Mouse (Mus musculus) myocyte (in vitro differentiated cells): ENCODE results near the gene Ank2. TPM values are rescaled to one million over a fixed set of nuclear protein-coding genes. Genes with fewer than 3 reads are reported as not detected.

Experiments used
- H3K27me3 ChIP-seq: one replicate; pipeline ENCODE4 v1.6.1; 2011; ENCODE audit not compliant: control insufficient read depth, insufficient read depth, insufficient read length
- H3K36me3 ChIP-seq: one replicate; pipeline ENCODE4 v1.6.1; 2011; ENCODE audit not compliant: control insufficient read depth, insufficient read depth
- H3K4me2 ChIP-seq: one replicate; pipeline ENCODE4 v1.6.1; 2011; ENCODE audit warnings: low read depth, control low read depth
- H3K4me3 ChIP-seq: one replicate; pipeline ENCODE4 v1.5.1; 2011; ENCODE audit warnings: mild to moderate bottlenecking, control low read depth, moderate library complexity
- H3K79me2 ChIP-seq: one replicate; pipeline ENCODE4 v1.6.1; 2011; ENCODE audit not compliant: control insufficient read depth, insufficient read depth
- H3ac ChIP-seq: one replicate; pipeline ENCODE4 v1.6.1; 2011; ENCODE audit not compliant: control insufficient read depth, insufficient read length
- CEBPB ChIP-seq: IDR thresholded peaks from 2 replicates; pipeline ENCODE4 v1.6.1; 2011; ENCODE audit warnings: mild to moderate bottlenecking, moderate library complexity; ENCODE audit not compliant: poor library complexity, insufficient read depth, severe bottlenecking
- E2F4 ChIP-seq: IDR thresholded peaks from one replicate; pipeline ENCODE4 v1.6.1; 2011; ENCODE audit warnings: mild to moderate bottlenecking, control low read depth, moderate library complexity; ENCODE audit not compliant: insufficient read depth
- MAX ChIP-seq: IDR thresholded peaks from one replicate; pipeline ENCODE4 v1.6.1; 2011; ENCODE audit warnings: low read depth, mild to moderate bottlenecking, control low read depth
- MYOD1 ChIP-seq, 3 experiments: IDR thresholded peaks; one replicate each; pipeline ENCODE4 v1.6.1; 2011; ENCODE audit warnings: control low read depth in 2 of 3, low read depth in 2 of 3, mild to moderate bottlenecking in 2 of 3, moderate library complexity in 1 of 3; ENCODE audit not compliant: insufficient read length in 2 of 3, control insufficient read depth in 1 of 3
- MYOG ChIP-seq, 3 experiments: IDR thresholded peaks; one replicate each; pipeline ENCODE4 v1.6.1; 2011; ENCODE audit warnings: control low read depth in 2 of 3, low read depth in 2 of 3, mild to moderate bottlenecking in 2 of 3; ENCODE audit not compliant: insufficient read length in 2 of 3, control insufficient read depth in 1 of 3, insufficient read depth in 1 of 3
- POLR2A ChIP-seq: IDR thresholded peaks from one replicate; pipeline ENCODE4 v1.6.1; 2011; ENCODE audit warnings: low read depth, mild to moderate bottlenecking, control low read depth, moderate library complexity; ENCODE audit not compliant: insufficient read length
- POLR2AphosphoS2 ChIP-seq: IDR thresholded peaks from one replicate; pipeline ENCODE4 v1.6.1; 2011; ENCODE audit warnings: low read depth, control low read depth; ENCODE audit not compliant: insufficient read length
- REST ChIP-seq: IDR thresholded peaks from one replicate; pipeline ENCODE4 v1.6.1; 2011; ENCODE audit warnings: mild to moderate bottlenecking, control low read depth, moderate library complexity; ENCODE audit not compliant: insufficient read depth, insufficient read length
- SRF ChIP-seq: IDR thresholded peaks from one replicate; pipeline ENCODE4 v1.6.1; 2011; ENCODE audit warnings: low read depth; ENCODE audit not compliant: control insufficient read depth, insufficient read length
- TCF12 ChIP-seq: IDR thresholded peaks from one replicate; pipeline ENCODE4 v1.6.1; 2011; ENCODE audit warnings: mild to moderate bottlenecking, control low read depth; ENCODE audit not compliant: poor library complexity, insufficient read depth, severe bottlenecking
- TCF3 ChIP-seq: IDR thresholded peaks from one replicate; pipeline ENCODE4 v1.6.1; 2011; ENCODE audit warnings: low read depth, control low read depth; ENCODE audit not compliant: insufficient read length
- USF1 ChIP-seq: IDR thresholded peaks from one replicate; pipeline ENCODE4 v1.6.1; 2011; ENCODE audit warnings: low read depth, mild to moderate bottlenecking, control low read depth, moderate library complexity
- polyA plus RNA-seq: library from polyadenylated mRNA; unstranded; fragments of >200 nt; fragmentation: generic; extraction: Trizol; gene quantifications from one replicate; pipeline ENCODE4 v1.2.1, GENCODE M21; 2012; ENCODE audit warnings: missing spikeins

Ank2 gene
- polyA plus RNA-seq, 1 experiment = 20.2 TPM

GRCm38 (mm10) chr3:127361846-127362245 lies 137.3 kb downstream of the Ank2 start:
- no peaks in the 10 kb centered on the region for H3K27me3 ChIP-seq
- no peak overlapping the region for H3K4me2 ChIP-seq
- no peaks in the 10 kb centered on the region for H3K79me2 ChIP-seq
- H3K36me3 ChIP-seq = no peaks in the 10 kb centered on the region
- no peak overlapping the region for H3ac ChIP-seq
- no peak overlapping the region for H3K4me3 ChIP-seq
- no peak for TF ChIP-seq REST
- TF ChIP-seq CEBPB = no peak
- TF ChIP-seq TCF3 = no peak
- TF ChIP-seq MAX = no peak
- no peak for TF ChIP-seq MYOD1 (IDR thresholded peaks at IDR 0.05; ENCODE audit: control insufficient read depth in 1 of 3, insufficient read length in 2 of 3, low read depth in 2 of 3)
- no peak for TF ChIP-seq TCF12
- no peak for TF ChIP-seq SRF
- no peak for TF ChIP-seq MYOG (IDR thresholded peaks at IDR 0.05; ENCODE audit: control insufficient read depth in 1 of 3, insufficient read depth in 1 of 3, insufficient read length in 2 of 3, low read depth in 2 of 3)
- no peak for TF ChIP-seq USF1
- no peak for TF ChIP-seq POLR2AphosphoS2
- no peak for TF ChIP-seq POLR2A
- TF ChIP-seq E2F4 = no peak

- Histone ChIP-seq H3K27me3 (no peaks in the 10 kb centered on the region), H3K4me3 (no peak overlapping the region), H3ac (no peak overlapping the region), H3K4me2 (no peak overlapping the region), H3K36me3 (no peaks in the 10 kb centered on the region), H3K79me2 (no peaks in the 10 kb centered on the region)
- TF ChIP-seq REST (no peak), TCF12 (no peak)
These were observed 137.8 kb downstream of the Ank2 start for GRCm38 (mm10) chr3:127361384-127361783.

- H3K36me3 ChIP-seq = no peaks in the 10 kb centered on the region
- H3ac ChIP-seq = no peak overlapping the region
- no peaks in the 10 kb centered on the region for H3K79me2 ChIP-seq
- H3K27me3 ChIP-seq = no peaks in the 10 kb centered on the region
- TF ChIP-seq MYOG (IDR thresholded peaks at IDR 0.05; ENCODE audit: control insufficient read depth in 1 of 3, insufficient read depth in 1 of 3, insufficient read length in 2 of 3, low read depth in 2 of 3) (no peak), TCF12 (no peak), POLR2AphosphoS2 (no peak), POLR2A (no peak), MYOD1 (IDR thresholded peaks at IDR 0.05; ENCODE audit: control insufficient read depth in 1 of 3, insufficient read length in 2 of 3, low read depth in 2 of 3) (no peak), MAX (no peak), REST (no peak)
- no peak overlapping the region for H3K4me2 ChIP-seq
- H3K4me3 ChIP-seq = no peak overlapping the region
These were observed 143.9 kb downstream of the Ank2 start for GRCm38 (mm10) chr3:127355252-127355651.

- no peak for TF ChIP-seq TCF3
- no peak for TF ChIP-seq MAX
- no peak for TF ChIP-seq USF1
- TF ChIP-seq E2F4 = no peak
- no peak for TF ChIP-seq REST
- no peak for TF ChIP-seq CEBPB
- TF ChIP-seq SRF = no peak
- no peak for TF ChIP-seq TCF12
- TF ChIP-seq POLR2AphosphoS2 = no peak
- TF ChIP-seq MYOG (IDR thresholded peaks at IDR 0.05; ENCODE audit: control insufficient read depth in 1 of 3, insufficient read depth in 1 of 3, insufficient read length in 2 of 3, low read depth in 2 of 3) = no peak
- no peak for TF ChIP-seq MYOD1 (IDR thresholded peaks at IDR 0.05; ENCODE audit: control insufficient read depth in 1 of 3, insufficient read length in 2 of 3, low read depth in 2 of 3)
- no peak for TF ChIP-seq POLR2A
- Histone ChIP-seq H3K36me3 (no peaks in the 10 kb centered on the region), H3K79me2 (no peaks in the 10 kb centered on the region), H3K27me3 (no peaks in the 10 kb centered on the region), H3K4me3 (no peak overlapping the region), H3ac (no peak overlapping the region), H3K4me2 (no peak overlapping the region)
These were observed 148.4 kb downstream of the Ank2 start for GRCm38 (mm10) chr3:127350602-127351362.

GRCm38 (mm10) chr3:127348926-127349325 lies 150.2 kb downstream of the Ank2 start:
- Histone ChIP-seq H3ac (no peak overlapping the region), H3K36me3 (no peaks in the 10 kb centered on the region)
- TF ChIP-seq POLR2A = no peak
- no peak for TF ChIP-seq MAX
- no peak for TF ChIP-seq MYOG (IDR thresholded peaks at IDR 0.05; ENCODE audit: control insufficient read depth in 1 of 3, insufficient read depth in 1 of 3, insufficient read length in 2 of 3, low read depth in 2 of 3)
- TF ChIP-seq MYOD1 (IDR thresholded peaks at IDR 0.05; ENCODE audit: control insufficient read depth in 1 of 3, insufficient read length in 2 of 3, low read depth in 2 of 3) = no peak
- TF ChIP-seq TCF12 = no peak
- TF ChIP-seq POLR2AphosphoS2 = no peak
- TF ChIP-seq TCF3 = no peak

More at GRCm38 (mm10) chr3:127348926-127349325, 150.2 kb downstream of the Ank2 start:
- no peak overlapping the region for H3K4me3 ChIP-seq
- H3K79me2 ChIP-seq = no peaks in the 10 kb centered on the region
- H3K4me2 ChIP-seq = no peak overlapping the region
- no peaks in the 10 kb centered on the region for H3K27me3 ChIP-seq
